Mouse (Mus musculus): Measurements from ENCODE around the gene Chmp5.

DNA sequence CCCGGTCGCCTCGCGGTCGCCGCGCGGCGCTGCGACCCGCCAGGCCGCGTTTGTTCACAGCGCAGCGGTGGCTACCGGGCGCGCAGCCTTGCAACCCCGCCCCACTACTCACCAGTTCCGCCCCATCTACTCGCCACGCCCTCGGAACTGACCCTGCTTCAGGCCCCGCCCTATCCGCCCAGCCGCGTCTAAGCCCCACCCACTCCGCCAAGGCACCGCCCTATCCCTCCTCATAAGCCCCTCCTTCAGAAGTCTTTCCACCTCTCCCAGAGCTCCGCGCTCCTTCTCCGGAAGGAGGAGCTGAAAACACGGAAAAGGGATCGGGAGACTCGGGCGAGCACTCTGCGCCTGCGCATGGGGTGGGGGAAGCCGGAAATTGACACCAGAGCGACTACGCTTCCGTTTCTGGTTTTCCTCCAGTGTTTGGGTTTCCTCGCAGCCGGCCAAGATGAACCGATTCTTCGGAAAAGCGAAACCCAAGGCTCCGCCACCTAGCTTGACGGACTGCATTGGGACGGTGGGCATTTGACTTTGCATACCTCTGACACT, at the start of gene Chmp5, which contains the start of gene Bag1:
- TF ChIP-seq CTCF (IDR thresholded peaks at IDR 0.05; ENCODE audit: low read depth, low read length): no peak
- TF ChIP-seq TAL1 (conservative IDR thresholded peaks at IDR 0.05; ENCODE audit: low read depth, low read length): no peak
- no peak for TF ChIP-seq GATA1 (IDR thresholded peaks at IDR 0.05; ENCODE audit: borderline replicate concordance, low read length)
- no peak for TF ChIP-seq GATA2 (IDR thresholded peaks at IDR 0.05; ENCODE audit: borderline replicate concordance, low read depth, low read length)
